8 mouse cellular contexts compared by ENCODE assay signal in the genomic region with DNA sequence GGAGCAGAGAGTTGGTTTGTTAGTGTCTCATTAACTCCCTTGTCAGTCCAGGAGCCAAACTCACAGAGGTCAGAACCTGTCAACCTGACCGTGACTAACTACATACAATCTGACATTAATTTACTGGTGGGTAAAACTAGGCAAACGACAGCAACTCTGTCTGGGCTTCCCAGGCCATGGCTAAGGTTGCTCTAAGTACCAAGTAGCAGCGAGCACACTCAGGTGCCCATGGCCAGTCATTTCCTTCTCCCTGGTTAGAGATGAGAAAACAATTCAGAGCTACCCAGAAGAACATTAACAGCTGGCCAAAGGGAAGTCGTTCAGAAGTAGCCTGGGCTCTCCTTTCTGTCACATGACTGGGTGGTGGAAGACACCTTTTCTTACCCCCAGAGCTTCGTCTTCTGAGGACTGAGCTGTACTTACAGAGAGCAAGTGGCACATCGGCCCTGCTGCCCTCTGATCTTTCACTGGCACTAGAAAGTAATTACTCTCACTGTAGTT. TPM values are rescaled to one million over a fixed set of nuclear protein-coding genes. Genes with fewer than 3 reads are reported as not detected.
DNase-seq lines count a peak whose midpoint lies in the region; ATAC-seq and TF ChIP-seq lines count a peak whose summit lies in the region.

No protein-coding gene starts in this region.

- peaks cover 7% of the 10 kb centered on the region; the same call in 1 of the 2 replicates for H3K36me3 ChIP-seq in lung, embryonic 14.5 days (ENCODE audit: insufficient read depth)
- no peaks in the 10 kb centered on the region for H3K36me3 ChIP-seq in forebrain, embryonic 14.5 days (ENCODE audit: control insufficient read depth, insufficient read depth, low read length)
- no peaks in the 10 kb centered on the region for H3K36me3 ChIP-seq in neural tube, embryonic 15.5 days

- H3K9ac ChIP-seq in lung, embryonic 14.5 days, result peak overlapping the region; percentile 91
- H3K9ac ChIP-seq in forebrain, embryonic 14.5 days (ENCODE audit: low read length), result peak overlapping the region; percentile 90
- H3K9ac ChIP-seq in neural tube, embryonic 15.5 days (replicated peaks), result peak overlapping the region; percentile 35

- peaks cover 23% of the 10 kb centered on the region for H3K4me1 ChIP-seq in lung, embryonic 14.5 days (ENCODE audit: insufficient read depth)
- peaks cover 44% of the 10 kb centered on the region for H3K4me1 ChIP-seq in forebrain, embryonic 14.5 days (ENCODE audit: control insufficient read depth, insufficient read depth, low read length)
- peaks cover 68% of the 10 kb centered on the region for H3K4me1 ChIP-seq in neural tube, embryonic 15.5 days

- H3K9me3 ChIP-seq in lung, embryonic 14.5 days (ENCODE audit: low read depth, low read length), result no peaks in the 10 kb centered on the region
- H3K9me3 ChIP-seq in forebrain, embryonic 14.5 days (replicated peaks; ENCODE audit: control insufficient read depth, low read length), result no peaks in the 10 kb centered on the region
- no peaks in the 10 kb centered on the region for H3K9me3 ChIP-seq in neural tube, embryonic 15.5 days (replicated peaks)

- 25% methylated on average over 6 of the region's 6 CpGs for WGBS in lung, embryonic 14.5 days
- WGBS in forebrain, embryonic 14.5 days, result 54% methylated on average over 6 of the region's 6 CpGs
- 40% methylated on average over 6 of the region's 6 CpGs for WGBS in neural tube, embryonic 15.5 days

- no peak for ATAC-seq in lung, embryonic 14.5 days (ENCODE audit: insufficient read depth)
- ATAC-seq in forebrain, embryonic 14.5 days, result no peak
- no peak for ATAC-seq in neural tube, embryonic 15.5 days (ENCODE audit: low FRiP score)

- no peaks in the 10 kb centered on the region for H3K27me3 ChIP-seq in lung, embryonic 14.5 days (ENCODE audit: insufficient read depth, low read length)
- H3K27me3 ChIP-seq in forebrain, embryonic 14.5 days (replicated peaks; ENCODE audit: control insufficient read depth, insufficient read depth, low read length), result no peaks in the 10 kb centered on the region
- H3K27me3 ChIP-seq in neural tube, embryonic 15.5 days (replicated peaks), result no peaks in the 10 kb centered on the region

- no peak for TF ChIP-seq CTCF in lung, embryonic 14.5 days (IDR thresholded peaks at IDR 0.05; ENCODE audit: low read depth)

- peak overlapping the region; percentile 86 for H3K4me3 ChIP-seq in lung, embryonic 14.5 days (ENCODE audit: low read depth, low read length)
- peak overlapping the region; percentile 95 for H3K4me3 ChIP-seq in forebrain, embryonic 14.5 days (ENCODE audit: low read depth, low read length)
- peak overlapping the region; percentile 75 for H3K4me3 ChIP-seq in neural tube, embryonic 15.5 days (replicated peaks)

- peak overlapping the region; percentile 80 for H3K4me2 ChIP-seq in lung, embryonic 14.5 days
- H3K4me2 ChIP-seq in forebrain, embryonic 14.5 days (ENCODE audit: low read length), result peak overlapping the region; percentile 63
- H3K4me2 ChIP-seq in neural tube, embryonic 15.5 days, result peak overlapping the region; percentile 82

- no peak overlapping the region for H3K27ac ChIP-seq in lung, embryonic 14.5 days (ENCODE audit: low read depth)
- no peak overlapping the region for H3K27ac ChIP-seq in forebrain, embryonic 14.5 days (ENCODE audit: low read depth, low read length)
- no peak overlapping the region for H3K27ac ChIP-seq in neural tube, embryonic 15.5 days (replicated peaks)

- no peak for DNase-seq in lung, embryonic 14.5 days
- no peak for DNase-seq in lung, postnatal 4 days
- DNase-seq in forebrain, embryonic 14.5 days (ENCODE audit: low spot score), result no peak
- peak; percentile 43 to 74 for DNase-seq in kidney, postnatal 25 days
- no peak for DNase-seq in layer of hippocampus, adult 18-20 months (ENCODE audit: low spot score in 2 of 2)
- no peak for DNase-seq in embryo, embryonic 10.5 days (ENCODE audit: low spot score)
- DNase-seq in lung, postnatal 36 days, result no peak

RNA-seq across cellular contexts. Expression of gene Josd1, which starts 2.5 kb away (rescaled TPM):
- polyA plus RNA-seq in lung, embryonic 14.5 days (2014; fragmentation: Nextera tagmentation; extraction: Ambion mirVana), result 15.0 and 15.2 TPM in 2 replicates
- 14.7 and 15.2 TPM in 2 replicates for polyA plus RNA-seq in forebrain, embryonic 14.5 days (2014; fragmentation: Nextera tagmentation; extraction: Ambion mirVana)
- polyA plus RNA-seq in neural tube, embryonic 15.5 days (2015; fragmentation: Nextera tagmentation; extraction: Ambion mirVana), result 20.6 and 21.8 TPM in 2 replicates
- total RNA-seq in layer of hippocampus, adult 18-20 months (2021), result 10 to 100 TPM; 49.4 TPM

RNA-seq across cellular contexts. Expression of gene Gtpbp1, which starts 5.5 kb away (rescaled TPM):
- 35.5 and 37.9 TPM in 2 replicates for polyA plus RNA-seq in lung, embryonic 14.5 days (2014; fragmentation: Nextera tagmentation; extraction: Ambion mirVana)
- 36.2 and 43.5 TPM in 2 replicates for polyA plus RNA-seq in forebrain, embryonic 14.5 days (2014; fragmentation: Nextera tagmentation; extraction: Ambion mirVana)
- polyA plus RNA-seq in neural tube, embryonic 15.5 days (2015; fragmentation: Nextera tagmentation; extraction: Ambion mirVana), result 43.2 and 44.0 TPM in 2 replicates
- total RNA-seq in layer of hippocampus, adult 18-20 months (2021), result 10 to 100 TPM; 51.7 to 56.9 TPM

RNA-seq across cellular contexts. Expression of gene Tomm22, which starts 14.5 kb away (rescaled TPM):
- polyA plus RNA-seq in lung, embryonic 14.5 days (2014; fragmentation: Nextera tagmentation; extraction: Ambion mirVana), result 244 and 245 TPM in 2 replicates
- polyA plus RNA-seq in forebrain, embryonic 14.5 days (2014; fragmentation: Nextera tagmentation; extraction: Ambion mirVana), result 299 and 300 TPM in 2 replicates
- polyA plus RNA-seq in neural tube, embryonic 15.5 days (2015; fragmentation: Nextera tagmentation; extraction: Ambion mirVana), result 231 and 246 TPM in 2 replicates
- 10 to 100 TPM; 96.4 to 98.2 TPM for total RNA-seq in layer of hippocampus, adult 18-20 months (2021)

RNA-seq across cellular contexts. Expression of gene Cby1, which starts 26.2 kb away (rescaled TPM):
- polyA plus RNA-seq in lung, embryonic 14.5 days (2014; fragmentation: Nextera tagmentation; extraction: Ambion mirVana), result 51.2 and 52.8 TPM in 2 replicates
- 111 and 118 TPM in 2 replicates for polyA plus RNA-seq in forebrain, embryonic 14.5 days (2014; fragmentation: Nextera tagmentation; extraction: Ambion mirVana)
- polyA plus RNA-seq in neural tube, embryonic 15.5 days (2015; fragmentation: Nextera tagmentation; extraction: Ambion mirVana), result 85.0 and 94.6 TPM in 2 replicates
- total RNA-seq in layer of hippocampus, adult 18-20 months (2021), result 10 to 100 TPM; 46.2 to 46.9 TPM

RNA-seq across cellular contexts. Expression of gene Fam227a, which starts 26.4 kb away (rescaled TPM):
- 1.4 and 1.5 TPM in 2 replicates for polyA plus RNA-seq in lung, embryonic 14.5 days (2014; fragmentation: Nextera tagmentation; extraction: Ambion mirVana)
- 3.4 and 5.3 TPM in 2 replicates for polyA plus RNA-seq in forebrain, embryonic 14.5 days (2014; fragmentation: Nextera tagmentation; extraction: Ambion mirVana)
- 3.0 and 3.7 TPM in 2 replicates for polyA plus RNA-seq in neural tube, embryonic 15.5 days (2015; fragmentation: Nextera tagmentation; extraction: Ambion mirVana)
- 1 to 10 TPM; 8.3 to 9.4 TPM for total RNA-seq in layer of hippocampus, adult 18-20 months (2021)

Comparison
In these comparisons a context has a peak if more than half of its experiments do, and no peak if none do; other contexts are left out.
1. DNase-seq: peak in kidney, postnatal 25 days (2 of 2); none in lung, embryonic 14.5 days (single experiment), lung, postnatal 4 days (0 of 2), forebrain, embryonic 14.5 days (single experiment), layer of hippocampus, adult 18-20 months (0 of 2), embryo, embryonic 10.5 days (single experiment) and lung, postnatal 36 days (single experiment).
2. H3K9ac ChIP-seq: peak in every context shown above with its lines; median percentile 91 in lung, embryonic 14.5 days; 90 in forebrain, embryonic 14.5 days; 35 in neural tube, embryonic 15.5 days.
3. Peak in every context shown above with its lines, with median percentiles within 50 percentile points of each other: H3K4me2 ChIP-seq and H3K4me3 ChIP-seq.